Mouse (Mus musculus) stomach, postnatal 0 days (tissue): ENCODE measurements around the gene Pa2g4.

Experiments used
- CTCF ChIP-seq: IDR thresholded peaks from 2 replicates; pipeline ENCODE4 v1.5.1; 2016; ENCODE audit warnings: antibody characterized with exemption, low read depth, mild to moderate bottlenecking, moderate library complexity
- EP300 ChIP-seq: optimal IDR thresholded peaks from 2 replicates; pipeline ENCODE3; 2016; ENCODE audit warnings: antibody characterized with exemption

DNA sequence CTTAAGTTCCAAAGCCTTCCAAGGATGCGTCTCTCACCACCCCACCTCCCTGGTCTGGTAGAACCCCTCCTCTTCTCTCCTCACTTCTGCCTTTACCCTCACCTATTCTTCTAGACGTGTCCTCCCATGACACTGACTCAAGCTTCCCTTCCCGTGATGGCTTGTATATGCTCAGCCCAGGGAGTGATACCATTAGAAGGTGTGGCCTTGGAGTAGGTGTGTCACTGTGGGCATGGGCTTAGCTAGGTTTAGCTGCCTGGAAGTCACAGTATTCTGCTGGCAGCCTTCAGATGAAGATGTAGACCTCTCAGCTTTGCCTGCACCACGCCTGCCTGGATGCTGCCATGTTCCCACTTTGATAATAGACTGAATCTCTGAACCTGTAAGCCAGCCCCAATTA, 50.7 kb downstream of the Pa2g4 start:
- TF ChIP-seq EP300 = no peak
- TF ChIP-seq CTCF = no peak
